Mouse (Mus musculus) midbrain, embryonic 11.5 days (tissue): ENCODE results near the gene Fitm1. TPM values are rescaled to one million over a fixed set of nuclear protein-coding genes. Genes with fewer than 3 reads are reported as not detected.

ENCODE experiments used
- ATAC-seq: fragments of 200-750 bp; cut with Nextera tagmentation; 2 replicates; pipeline ENCODE4 v1.8.0; 2017; ENCODE audit warnings: moderate TSS enrichment, moderate library complexity; ENCODE audit not compliant: low FRiP score
- DNase-seq: peaks from one replicate; pipeline ENCODE4 v3.0.0; 2015; ENCODE audit warnings: low spot score; ENCODE audit errors: missing footprints
- H3K27ac ChIP-seq: fragments of 300-500 bp; sonication (generic); 2 replicates; pipeline ENCODE4 v1.5.1; 2014; ENCODE audit warnings: low read depth, low read length
- H3K27me3 ChIP-seq: fragments of 300-500 bp; sonication (generic); 2 replicates; pipeline ENCODE4 v1.6.1; 2014; ENCODE audit warnings: mild to moderate bottlenecking, low read length, moderate library complexity, mixed read lengths; ENCODE audit not compliant: control insufficient read depth, insufficient read depth
- H3K36me3 ChIP-seq: fragments of 300-500 bp; sonication (generic); 2 replicates; pipeline ENCODE4 v1.6.1; 2014; ENCODE audit warnings: mild to moderate bottlenecking, low read length, moderate library complexity, mixed read lengths; ENCODE audit not compliant: control insufficient read depth, insufficient read depth
- H3K4me1 ChIP-seq: fragments of 300-500 bp; sonication (generic); 2 replicates; pipeline ENCODE4 v1.6.1; 2014; ENCODE audit warnings: low read length; ENCODE audit not compliant: control insufficient read depth, insufficient read depth
- H3K4me2 ChIP-seq: fragments of 300-500 bp; sonication (generic); 2 replicates; pipeline ENCODE4 v1.6.1; 2014; ENCODE audit warnings: mild to moderate bottlenecking, moderate library complexity
- H3K4me3 ChIP-seq: fragments of 300-500 bp; sonication (generic); 2 replicates; pipeline ENCODE4 v1.5.1; 2014; ENCODE audit warnings: low read depth, low read length
- H3K9ac ChIP-seq: fragments of 300-500 bp; sonication (generic); 2 replicates; pipeline ENCODE4 v1.6.1; 2014; ENCODE audit warnings: low read length
- H3K9me3 ChIP-seq: fragments of 300-500 bp; sonication (generic); 2 replicates; pipeline ENCODE4 v1.6.1; 2016; ENCODE audit warnings: low read length; ENCODE audit not compliant: control insufficient read depth
- WGBS: fragments of 180-500 bp; shearing (Covaris S2); extraction: QIAGEN DNeasy Blood & Tissue Kit; methylation state at CpG from one replicate; pipeline ENCODE4 v1.1.7; 2014; 5-methylcytosine and 5-hydroxymethylcytosine counted together
- polyA plus RNA-seq: library from polyadenylated mRNA; unstranded; fragments of >200 nt; fragmentation: Nextera tagmentation; extraction: Ambion mirVana; gene quantifications from 2 replicates; pipeline ENCODE4 v1.2.1, GENCODE M21; 2014

Gene Fitm1
- polyA plus RNA-seq: not detected in 2 replicates

GRCm38 (mm10) chr14:55575302-55575701 is at the start of gene Fitm1:
Gene Fitm1, plus strand, starts transcription at chr14:55575617.
- ATAC-seq: no peak
- Histone ChIP-seq H3K36me3 (no peaks in the 10 kb centered on the region), H3K27ac (no peak within 1 kb of the TSS), H3K4me2 (no peak within 1 kb of the TSS), H3K9ac (no peak within 1 kb of the TSS), H3K4me1 (peaks cover 11% of the 10 kb centered on the region), H3K27me3 (no peaks in the 10 kb centered on the region), H3K9me3 (no peaks in the 10 kb centered on the region), H3K4me3 (no peak within 1 kb of the TSS)
- no peak for DNase-seq
- WGBS: 84% methylated on average over 7 of the region's 8 CpGs

- no peaks in the 10 kb centered on the region for H3K4me1 ChIP-seq
- no peak overlapping the region for H3K27ac ChIP-seq
- peaks cover 4% of the 10 kb centered on the region; the same call in 1 of the 2 replicates for H3K27me3 ChIP-seq
- 94% methylated on average over 2 of the region's 2 CpGs for WGBS
- no peaks in the 10 kb centered on the region for H3K9me3 ChIP-seq
- no peak for ATAC-seq
- H3K36me3 ChIP-seq: no peaks in the 10 kb centered on the region
- no peak for DNase-seq
- no peak overlapping the region for H3K4me3 ChIP-seq
- H3K4me2 ChIP-seq: no peak overlapping the region
- H3K9ac ChIP-seq: no peak overlapping the region
These were observed 48.7 kb upstream of the Fitm1 start for GRCm38 (mm10) chr14:55526674-55527073.

DNA sequence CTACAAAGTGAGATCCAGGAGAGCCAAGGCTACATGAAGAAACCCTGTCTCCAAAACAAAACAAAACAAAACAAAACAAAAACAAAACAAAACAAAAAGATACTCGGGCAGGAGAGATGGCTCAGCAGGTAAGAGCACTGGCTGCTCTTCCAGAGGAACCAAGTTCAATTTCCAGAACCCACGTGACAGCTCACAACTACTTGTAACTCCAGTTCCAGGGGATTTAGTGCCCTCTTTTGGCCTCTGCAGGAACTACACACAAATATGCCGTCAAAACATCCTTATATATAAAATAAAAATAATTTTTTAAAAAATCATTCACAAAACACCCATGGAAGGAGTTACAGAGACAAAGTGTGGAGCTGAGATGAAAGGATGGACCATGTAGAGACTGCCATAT is 47.5 kb upstream of the Fitm1 start:
- H3K36me3 ChIP-seq: no peaks in the 10 kb centered on the region
- H3K27ac ChIP-seq: no peak overlapping the region
- ATAC-seq: no peak
- no peaks in the 10 kb centered on the region for H3K27me3 ChIP-seq
- DNase-seq: no peak
- WGBS: 21% methylated on average over 3 of the region's 3 CpGs
- no peaks in the 10 kb centered on the region for H3K9me3 ChIP-seq
- no peaks in the 10 kb centered on the region for H3K4me1 ChIP-seq
- H3K9ac ChIP-seq: no peak overlapping the region
- no peak overlapping the region for H3K4me2 ChIP-seq
- H3K4me3 ChIP-seq: no peak overlapping the region

DNA sequence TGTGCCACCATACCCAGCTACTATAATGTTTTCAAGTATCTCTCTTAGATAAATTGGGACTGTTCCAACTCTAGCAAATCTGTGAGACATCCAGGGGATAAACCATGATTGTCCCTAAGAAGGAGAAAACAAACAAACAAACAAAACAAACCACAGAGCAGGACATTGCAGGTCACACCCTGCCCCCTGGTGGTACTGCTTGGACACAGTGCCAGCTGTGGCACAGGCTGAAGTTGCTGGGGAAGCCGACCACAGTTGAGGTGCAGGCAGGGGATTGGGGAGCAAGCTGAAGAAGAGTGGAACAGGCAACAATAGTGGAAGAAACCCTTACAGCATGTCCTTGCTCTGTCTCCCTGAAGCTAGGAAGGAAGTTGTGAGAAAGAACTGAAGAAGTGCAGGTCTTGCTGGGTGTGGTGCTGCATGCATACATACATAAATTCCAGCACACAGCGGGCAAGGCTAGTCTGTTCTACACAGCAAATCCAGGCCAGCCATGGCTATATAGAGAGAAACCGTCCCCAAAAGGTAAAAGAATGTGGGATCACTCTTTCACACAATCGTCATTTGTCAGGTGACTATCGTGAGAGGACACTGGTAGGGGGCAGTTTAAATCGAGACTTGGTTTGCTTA is 39.2 kb upstream of the Fitm1 start:
- H3K4me2 ChIP-seq: no peak overlapping the region
- H3K27me3 ChIP-seq: no peaks in the 10 kb centered on the region
- DNase-seq: no peak
- 57% methylated on average over 6 of the region's 6 CpGs for WGBS
- H3K9me3 ChIP-seq: no peaks in the 10 kb centered on the region
- no peak overlapping the region for H3K4me3 ChIP-seq
- no peaks in the 10 kb centered on the region for H3K36me3 ChIP-seq
- no peak overlapping the region for H3K9ac ChIP-seq
- no peak for ATAC-seq
- no peak overlapping the region for H3K27ac ChIP-seq
- peaks cover 8% of the 10 kb centered on the region; the same call in 1 of the 2 replicates for H3K4me1 ChIP-seq

GRCm38 (mm10) chr14:55540067-55540786 is 35.2 kb upstream of the Fitm1 start, which contains the start of gene Pck2:
Gene Pck2, plus strand, starts transcription at chr14:55540266.
- H3K27ac ChIP-seq: 0 out of 2 replicates have a peak within 1 kb of the TSS, but pooled peaks have one; percentile 1
- ATAC-seq (peak; percentile 89), DNase-seq (peak; percentile 95)
- peak within 1 kb of the TSS; percentile 43 for H3K9ac ChIP-seq
- H3K9me3 ChIP-seq: no peaks in the 10 kb centered on the region
- H3K4me1 ChIP-seq: peaks cover 9% of the 10 kb centered on the region; the same call in 1 of the 2 replicates
- H3K27me3 ChIP-seq: no peaks in the 10 kb centered on the region
- H3K4me3 ChIP-seq: peak within 1 kb of the TSS; percentile 31
- H3K4me2 ChIP-seq: peak within 1 kb of the TSS; percentile 54
- no peaks in the 10 kb centered on the region; the same call in 1 of the 2 replicates for H3K36me3 ChIP-seq
- under 1% methylated on average over 32 of the region's 32 CpGs for WGBS

DNA sequence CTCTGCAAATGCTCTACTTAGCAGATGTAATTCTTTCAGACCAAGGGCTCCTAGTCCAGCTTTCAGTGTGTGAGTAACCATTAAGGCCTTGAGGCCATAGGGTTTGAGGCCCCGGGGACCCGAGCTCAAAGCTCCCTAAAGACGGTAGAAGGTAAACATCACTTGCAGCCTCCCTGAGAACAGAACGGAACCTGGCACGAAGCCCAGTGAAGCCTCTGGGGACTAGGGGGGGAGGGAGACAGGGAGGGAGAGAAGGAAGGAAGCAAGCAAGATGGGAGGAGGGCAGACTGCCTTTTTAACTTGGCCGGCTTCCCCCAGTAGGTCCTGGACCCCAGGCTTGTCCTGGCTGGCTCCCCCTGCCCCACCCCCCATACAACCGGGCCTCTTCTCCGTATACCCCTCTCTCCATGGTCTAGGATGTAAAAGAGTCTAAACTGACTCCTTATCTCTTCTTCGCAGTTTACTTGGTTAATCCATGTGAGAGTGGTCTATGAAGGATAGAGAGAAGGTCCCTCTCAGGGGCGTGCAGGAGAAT is 34.6 kb upstream of the Fitm1 start:
- Histone ChIP-seq H3K36me3 (no peaks in the 10 kb centered on the region; the same call in 1 of the 2 replicates), H3K4me2 (peak overlapping the region; percentile 54), H3K4me1 (peaks cover 9% of the 10 kb centered on the region; the same call in 1 of the 2 replicates), H3K9ac (peak overlapping the region; percentile 43), H3K9me3 (no peaks in the 10 kb centered on the region), H3K27ac (0 out of 2 replicates have a peak overlapping the region, but pooled peaks have one; percentile 1), H3K27me3 (no peaks in the 10 kb centered on the region), H3K4me3 (peak overlapping the region; percentile 31)
- ATAC-seq (peak; percentile 4; the same call in 1 of the 2 replicates), DNase-seq (peak; percentile 92)
- WGBS: 9% methylated on average over 10 of the region's 10 CpGs

DNA sequence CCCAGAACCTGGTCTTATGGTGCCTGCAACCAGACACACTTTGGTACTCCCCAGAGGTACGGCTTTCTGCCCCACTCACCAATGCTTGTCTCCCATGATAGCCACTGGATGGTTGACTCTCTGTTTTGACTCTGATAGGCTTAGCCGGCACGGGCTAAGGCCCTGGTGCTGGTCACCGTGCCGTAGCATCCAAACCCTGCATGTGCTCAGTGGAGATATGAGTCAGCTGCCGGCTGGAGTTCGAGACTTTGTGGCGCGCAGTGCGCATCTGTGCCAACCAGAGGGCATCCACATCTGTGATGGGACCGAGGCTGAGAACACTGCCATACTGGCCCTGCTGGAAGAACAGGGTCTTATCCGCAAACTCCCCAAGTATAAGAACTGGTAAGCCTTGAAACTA is 33.1 kb upstream of the Fitm1 start:
- Histone ChIP-seq H3K27me3 (no peaks in the 10 kb centered on the region), H3K27ac (no peak overlapping the region), H3K4me3 (no peak overlapping the region), H3K9ac (no peak overlapping the region), H3K36me3 (no peaks in the 10 kb centered on the region; the same call in 1 of the 2 replicates), H3K4me2 (no peak overlapping the region), H3K9me3 (no peaks in the 10 kb centered on the region), H3K4me1 (peaks cover 9% of the 10 kb centered on the region; the same call in 1 of the 2 replicates)
- no peak for DNase-seq
- 95% methylated on average over 12 of the region's 12 CpGs for WGBS
- ATAC-seq: no peak

DNA sequence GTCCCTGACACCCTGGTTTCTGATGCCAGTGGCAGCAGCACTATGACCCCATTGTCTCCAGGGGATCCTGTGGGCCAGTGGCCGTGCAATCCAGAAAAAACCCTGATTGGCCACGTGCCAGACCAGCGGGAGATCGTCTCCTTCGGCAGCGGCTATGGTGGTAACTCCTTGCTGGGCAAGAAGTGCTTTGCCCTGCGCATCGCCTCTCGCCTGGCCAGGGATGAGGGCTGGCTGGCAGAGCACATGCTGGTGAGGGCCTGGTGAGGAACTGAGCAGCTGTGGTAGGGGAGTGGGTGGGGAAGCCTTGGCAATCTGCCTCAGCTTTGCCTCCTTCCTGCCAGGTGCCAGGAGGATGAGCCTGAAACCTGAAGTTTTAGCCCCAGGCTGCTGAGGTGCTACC is 31.1 kb upstream of the Fitm1 start:
- Histone ChIP-seq H3K27ac (no peak overlapping the region), H3K27me3 (no peaks in the 10 kb centered on the region), H3K9me3 (no peaks in the 10 kb centered on the region), H3K4me2 (no peak overlapping the region), H3K4me1 (peaks cover 9% of the 10 kb centered on the region; the same call in 1 of the 2 replicates), H3K4me3 (no peak overlapping the region), H3K36me3 (no peaks in the 10 kb centered on the region; the same call in 1 of the 2 replicates), H3K9ac (no peak overlapping the region)
- ATAC-seq: no peak
- DNase-seq: no peak
- WGBS: 91% methylated on average over 9 of the region's 9 CpGs

DNA sequence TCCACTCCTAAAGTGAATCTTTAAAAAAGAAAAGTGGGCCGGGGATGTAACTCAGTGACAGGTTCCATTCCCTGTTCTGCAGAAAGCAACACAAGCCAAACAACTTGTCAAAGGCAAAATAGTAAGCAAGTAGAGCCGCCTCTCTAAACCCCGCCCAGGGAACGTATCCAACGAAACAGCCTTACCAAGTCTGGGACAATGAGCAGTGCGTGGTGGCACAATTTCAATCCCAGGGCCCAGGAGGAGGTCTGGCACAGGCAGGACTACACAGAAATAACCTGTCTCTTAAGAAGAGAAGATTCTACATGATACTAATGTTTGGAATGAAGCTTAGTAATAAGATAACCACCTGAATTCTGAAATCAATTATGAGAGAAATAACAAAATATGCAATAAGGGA is 25.2 kb upstream of the Fitm1 start:
- no peaks in the 10 kb centered on the region for H3K27me3 ChIP-seq
- no peak overlapping the region for H3K4me2 ChIP-seq
- H3K9me3 ChIP-seq: no peaks in the 10 kb centered on the region
- 88% methylated on average over 6 of the region's 6 CpGs for WGBS
- H3K27ac ChIP-seq: no peak overlapping the region
- H3K4me1 ChIP-seq: no peaks in the 10 kb centered on the region
- no peak for DNase-seq
- no peak overlapping the region for H3K4me3 ChIP-seq
- ATAC-seq: no peak
- no peaks in the 10 kb centered on the region for H3K36me3 ChIP-seq
- H3K9ac ChIP-seq: no peak overlapping the region
